Mouse (Mus musculus): Measurements from ENCODE around the gene Fat1.

Fat1 gene

GRCm38 (mm10) chr8:44934850-44935497, at the start of gene Fat1:
TSS of gene Fat1 (plus strand) at chr8:44935447.
- DNase-seq (ENCODE audit: low spot score) = peak; percentile 93

DNA sequence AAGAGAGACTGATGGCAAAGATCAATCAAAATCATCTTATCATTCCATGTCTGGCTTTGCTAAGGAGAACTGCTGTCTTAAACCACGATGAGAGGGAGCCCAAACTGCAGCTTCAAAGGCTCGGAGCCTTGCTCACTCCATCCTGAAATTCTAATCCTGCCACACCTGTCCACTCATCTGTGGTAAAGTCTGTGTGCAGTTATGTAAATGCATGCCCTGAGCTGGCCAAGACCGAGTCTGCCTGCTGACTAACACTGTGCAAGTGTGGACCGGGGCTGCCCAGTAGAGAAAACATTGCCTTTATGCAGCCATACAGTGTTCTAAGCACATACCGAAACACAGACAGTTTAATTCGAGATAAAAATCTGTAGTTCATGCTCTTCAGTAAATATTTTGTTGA, 40.6 kb upstream of the Fat1 start:
- DNase-seq (ENCODE audit: low spot score) = no peak

- DNase-seq (ENCODE audit: low spot score) = no peak
These were observed 35.7 kb upstream of the Fat1 start for GRCm38 (mm10) chr8:44899575-44899991.

GRCm38 (mm10) chr8:44911126-44911903, 23.9 kb upstream of the Fat1 start:
- DNase-seq (ENCODE audit: low spot score) = no peak

DNA sequence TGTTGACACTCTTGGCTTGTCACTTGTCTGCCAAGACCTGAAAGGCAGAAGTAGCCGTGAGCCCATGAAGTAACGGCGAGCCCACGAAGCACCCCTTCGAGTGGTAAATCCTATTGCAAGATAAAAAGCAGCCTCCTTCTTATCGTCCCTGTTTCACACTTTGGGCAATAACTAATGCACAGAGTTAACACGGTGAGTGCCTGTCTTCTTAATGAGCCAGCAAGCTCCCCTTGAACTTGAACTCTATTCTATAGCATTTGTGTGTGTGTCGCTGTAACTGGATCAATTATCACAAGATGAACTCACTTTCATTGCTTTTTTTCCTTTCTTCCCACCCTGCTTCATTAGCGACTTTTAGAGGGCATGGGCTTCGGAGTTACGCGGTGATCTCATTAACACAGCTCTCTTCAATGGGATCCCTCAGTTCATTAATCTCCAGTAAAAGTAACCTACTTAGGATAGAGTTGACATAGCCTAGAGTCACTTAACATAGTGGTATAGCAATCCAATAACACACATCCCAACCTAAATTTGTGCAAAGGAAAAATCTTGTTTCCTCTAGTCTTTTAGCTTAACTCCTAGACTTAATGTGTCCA, 15.7 kb upstream of the Fat1 start:
- DNase-seq (ENCODE audit: low spot score) = no peak

DNA sequence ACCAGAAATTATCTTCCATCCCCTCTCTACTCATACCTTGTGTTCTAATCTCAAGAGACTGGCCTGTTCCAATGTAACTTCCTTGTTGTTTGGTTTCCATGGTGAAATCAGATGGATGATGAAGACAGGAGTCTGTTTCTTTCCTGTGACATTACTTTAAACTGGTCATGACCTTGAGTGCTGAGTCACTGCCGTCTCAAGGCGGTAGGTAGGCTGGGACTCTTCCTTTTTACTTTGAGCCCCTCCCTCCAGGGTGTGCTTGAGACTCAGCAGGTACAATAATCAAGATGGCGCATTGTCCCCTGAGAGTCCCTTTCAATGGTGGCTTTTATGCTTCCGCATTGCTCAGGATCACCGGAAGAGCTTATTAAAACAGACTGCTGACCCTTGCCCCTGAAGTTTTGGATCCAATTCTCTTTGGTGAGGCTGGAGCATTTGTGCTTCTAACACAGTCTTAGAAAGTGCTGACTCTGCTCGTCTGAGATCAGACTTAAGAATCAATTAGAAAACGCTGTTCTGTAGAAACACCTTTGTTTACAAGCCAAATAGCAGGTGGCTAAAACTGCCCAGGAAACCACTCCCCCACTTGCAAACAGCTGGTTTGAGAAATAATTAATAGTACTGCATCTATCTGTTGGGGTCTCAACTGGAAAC, 14.7 kb upstream of the Fat1 start:
- no peak for DNase-seq (ENCODE audit: low spot score)

- no peak for DNase-seq (ENCODE audit: low spot score)
These were observed 10.3 kb upstream of the Fat1 start for GRCm38 (mm10) chr8:44924995-44925394.

- no peak for DNase-seq (ENCODE audit: low spot score)
These were observed 5.2 kb upstream of the Fat1 start for GRCm38 (mm10) chr8:44930058-44930457.

DNA sequence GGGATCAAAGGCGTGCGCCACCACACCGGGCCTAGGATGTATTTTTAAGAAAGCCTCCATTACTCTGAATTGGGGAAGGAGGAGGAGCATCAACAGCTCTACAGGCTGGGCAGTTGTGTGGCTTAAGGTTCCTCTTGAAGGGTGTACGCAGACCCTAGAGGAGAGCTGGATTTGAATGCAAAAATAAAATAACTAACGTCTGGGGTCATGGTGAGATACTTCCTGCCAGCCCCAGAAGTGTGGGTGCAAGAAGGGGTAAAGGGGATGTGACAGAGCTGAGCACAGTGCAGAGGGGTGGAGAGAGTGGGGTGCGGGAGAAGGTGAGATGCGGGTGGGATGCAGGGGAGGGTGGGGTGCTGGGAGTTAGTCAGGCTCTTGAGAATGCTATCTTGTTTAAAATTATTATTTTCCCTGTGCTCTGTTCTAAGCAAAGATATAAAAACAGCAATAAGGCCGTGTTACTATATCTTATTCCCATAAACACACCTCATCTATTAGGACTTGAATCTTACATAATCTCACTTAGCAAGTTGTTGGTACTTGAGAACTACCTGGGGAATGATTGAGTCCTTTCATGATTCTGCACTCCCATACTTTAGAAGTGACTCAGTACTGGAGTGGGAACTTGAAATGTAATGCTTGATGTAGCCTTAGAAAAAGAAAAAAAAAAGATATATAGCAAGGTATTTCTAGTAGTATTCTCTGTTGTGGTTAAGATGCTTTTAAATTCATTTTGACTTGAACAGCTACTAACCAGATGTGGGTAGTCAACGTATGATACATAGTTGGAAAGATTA, 2.5 kb upstream of the Fat1 start:
- DNase-seq (ENCODE audit: low spot score) = no peak

- peak; percentile 53 for DNase-seq (ENCODE audit: low spot score)
These were observed 1.8 kb upstream of the Fat1 start for GRCm38 (mm10) chr8:44933478-44933877.

- peak; percentile 56 for DNase-seq (ENCODE audit: low spot score)
These were observed 831 bp upstream of the Fat1 start for GRCm38 (mm10) chr8:44934416-44934815.

DNA sequence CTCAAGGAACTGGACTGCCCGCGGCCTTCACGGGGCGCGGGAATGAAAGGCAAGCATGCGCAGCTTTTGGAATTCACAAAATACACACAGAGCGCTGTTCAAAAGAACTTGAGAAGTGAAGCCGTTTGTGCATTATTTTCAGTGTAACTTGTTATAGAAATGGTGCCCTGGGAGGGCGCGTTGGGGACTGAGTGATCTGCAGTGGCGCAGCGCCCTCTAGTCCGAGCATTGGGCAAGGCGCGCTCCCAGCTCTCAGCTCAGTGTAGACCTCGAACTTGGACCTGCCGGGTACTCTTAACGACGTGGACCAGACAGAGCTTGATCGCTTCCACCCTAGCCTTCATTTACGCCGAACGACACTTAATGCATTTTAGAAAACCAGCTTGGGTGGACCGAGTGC, 494 bp downstream of the Fat1 start:
- DNase-seq (ENCODE audit: low spot score) = peak; percentile 95

DNA sequence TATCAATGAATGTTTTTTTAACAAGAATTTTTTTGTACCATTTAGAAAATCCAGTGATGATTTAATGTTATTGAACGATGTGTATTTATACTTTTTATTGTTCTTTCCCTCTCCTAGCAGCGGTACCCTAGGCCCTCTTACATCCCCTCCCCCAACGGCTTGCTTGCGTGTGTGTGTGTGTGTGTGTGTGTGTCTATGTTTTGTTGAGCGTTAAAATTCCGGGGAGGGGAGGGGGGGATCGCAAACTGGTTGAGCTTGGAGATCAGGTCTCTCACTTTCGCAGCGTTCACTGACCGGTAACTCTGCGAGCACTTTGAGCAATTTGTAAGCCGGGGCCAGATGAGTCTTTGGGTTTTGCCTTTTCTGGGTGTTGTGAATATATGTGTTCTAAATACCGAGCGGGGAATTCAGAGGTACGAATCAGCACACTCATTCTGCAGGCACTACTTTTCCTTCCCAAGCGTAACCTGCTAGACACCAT, 1.3 kb downstream of the Fat1 start:
- DNase-seq (ENCODE audit: low spot score) = peak; percentile 79

DNA sequence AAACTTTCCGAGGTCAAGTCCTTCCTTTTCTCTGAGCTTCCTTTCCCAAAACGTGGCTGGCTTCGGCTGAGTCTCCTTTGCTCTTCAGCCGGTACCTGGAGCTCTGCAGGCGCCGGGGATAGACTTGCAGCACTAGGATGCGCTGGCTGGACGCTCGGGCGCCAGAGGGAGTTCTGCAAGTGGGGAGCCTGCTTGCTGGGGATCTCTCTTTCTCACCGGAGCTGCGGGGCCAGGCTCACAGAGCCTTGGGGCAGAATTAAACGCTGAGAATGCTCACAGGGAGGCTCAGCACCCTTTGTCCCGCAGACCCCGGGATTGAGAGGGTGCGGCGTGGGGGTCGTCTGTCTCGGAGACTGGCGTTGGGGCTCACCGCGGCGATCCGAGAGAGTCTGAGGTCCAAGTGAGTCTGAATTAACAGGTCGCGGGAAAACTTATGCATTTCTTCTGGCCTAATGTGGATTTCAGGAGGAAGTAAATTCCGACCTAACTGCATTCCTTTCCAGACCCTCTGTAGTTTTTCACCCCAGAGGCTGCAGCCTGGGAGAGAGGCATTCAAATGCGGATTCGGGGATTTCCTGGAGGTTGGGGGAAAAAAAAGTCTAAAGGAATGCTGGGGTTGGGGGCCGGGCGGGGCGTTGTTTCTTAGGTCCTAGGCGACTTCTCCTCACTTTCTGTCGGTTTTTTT, 2.0 kb downstream of the Fat1 start:
- DNase-seq (ENCODE audit: low spot score) = peak; percentile 72

- DNase-seq (ENCODE audit: low spot score) = peak; percentile 95
These were observed 2.8 kb downstream of the Fat1 start for GRCm38 (mm10) chr8:44937905-44938642.

- no peak for DNase-seq (ENCODE audit: low spot score)
These were observed 3.4 kb downstream of the Fat1 start for GRCm38 (mm10) chr8:44938643-44938979.

DNA sequence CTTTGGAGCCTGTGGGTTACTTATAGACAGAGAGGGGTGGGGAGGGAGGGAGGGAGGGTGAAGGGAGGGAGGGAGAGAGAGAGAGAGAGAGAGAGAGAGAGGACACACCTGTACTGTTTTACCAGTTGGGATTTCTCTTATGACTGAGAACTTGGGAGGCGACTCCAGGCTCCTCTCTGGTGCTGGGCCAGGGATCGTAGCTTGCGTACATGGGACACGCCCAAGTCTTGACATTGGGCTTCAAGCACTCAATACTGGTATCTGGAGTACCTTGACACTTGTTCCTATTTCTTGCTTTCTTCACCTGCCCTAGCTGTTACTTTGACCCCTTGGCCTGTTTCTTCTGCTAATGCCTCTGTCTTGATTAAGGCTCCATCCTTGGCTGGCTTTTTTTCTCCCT, 10.3 kb downstream of the Fat1 start:
- DNase-seq (ENCODE audit: low spot score) = no peak

DNA sequence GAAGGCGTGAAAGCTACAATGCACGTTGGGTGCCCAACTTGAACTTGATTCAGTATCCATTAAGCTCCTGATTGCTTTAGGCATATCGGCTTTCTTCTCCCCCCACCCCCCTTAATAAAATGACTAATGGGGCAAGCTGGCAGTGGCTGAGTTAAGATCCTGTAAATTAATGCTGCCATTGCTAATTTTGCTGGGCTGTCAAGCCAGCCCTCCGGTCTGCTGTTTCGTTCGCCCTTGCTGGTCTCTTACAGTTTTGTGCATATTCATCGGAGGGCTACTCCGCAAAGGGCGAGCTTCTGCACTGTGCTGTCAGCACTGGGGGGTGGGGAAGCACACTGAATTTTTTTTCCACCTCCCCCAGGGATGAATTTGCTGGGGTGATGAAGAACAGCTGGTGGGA, 13.3 kb downstream of the Fat1 start:
- no peak for DNase-seq (ENCODE audit: low spot score)

DNA sequence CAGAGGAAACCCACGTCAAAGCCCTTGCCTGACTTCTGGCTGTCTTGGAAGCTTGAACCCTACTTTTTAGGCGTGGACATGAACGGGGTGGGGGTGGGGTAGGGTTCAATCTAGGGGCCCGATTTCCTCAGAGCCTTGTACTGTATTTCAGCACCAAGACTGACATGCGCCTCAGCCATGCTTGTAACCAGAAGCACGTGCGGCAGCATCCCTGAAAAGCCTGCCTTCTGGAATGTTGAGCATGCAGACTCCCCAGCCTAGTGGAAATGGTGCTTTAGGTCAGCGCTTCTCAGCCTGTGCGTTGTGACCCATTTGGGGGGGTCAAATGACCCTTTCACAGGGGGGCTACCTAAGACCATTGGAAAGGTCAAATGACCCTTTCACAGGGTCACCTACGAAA, 25.2 kb downstream of the Fat1 start:
- peak; percentile 35 for DNase-seq (ENCODE audit: low spot score)

- DNase-seq (ENCODE audit: low spot score) = peak; percentile 52
These were observed 25.7 kb downstream of the Fat1 start for GRCm38 (mm10) chr8:44960906-44961305.

- no peak for DNase-seq (ENCODE audit: low spot score)
These were observed 26.2 kb downstream of the Fat1 start for GRCm38 (mm10) chr8:44961492-44961891.
